ENCODE assay signal across 28 mouse cellular contexts in genomic region chr12:84109924-84110323, GRCm38 (mm10). TPM values are rescaled to one million over a fixed set of nuclear protein-coding genes. Genes with fewer than 3 reads are reported as not detected.
"Had no signal": no experiment of that assay in that cellular context is flagged by ENCODE, and none has a peak within 500 bp of the region (broad histone marks: within the 10 kb centered on the region; RNA-seq: fewer than 3 reads in every experiment).

No protein-coding gene starts in this region.

- H3K4me3 ChIP-seq: intestine, embryonic 15.5 days; kidney, embryonic 15.5 days; limb, embryonic 10.5 days; limb, embryonic 13.5 days; liver, embryonic 12.5 days; liver, embryonic 15.5 days; lung, embryonic 15.5 days; midbrain, embryonic 12.5 days; midbrain, embryonic 15.5 days; neural tube, embryonic 12.5 days; neural tube, embryonic 15.5 days had no signal

- H3K9ac ChIP-seq: intestine, embryonic 15.5 days; kidney, embryonic 15.5 days; limb, embryonic 13.5 days; liver, embryonic 12.5 days; liver, embryonic 15.5 days; lung, embryonic 15.5 days; midbrain, embryonic 12.5 days; midbrain, embryonic 15.5 days; neural tube, embryonic 12.5 days; neural tube, embryonic 15.5 days had no signal

- H3K27ac ChIP-seq: intestine, embryonic 15.5 days; kidney, embryonic 15.5 days; limb, embryonic 10.5 days; limb, embryonic 13.5 days; liver, embryonic 12.5 days; liver, embryonic 15.5 days; lung, embryonic 15.5 days; macrophage; midbrain, embryonic 12.5 days; midbrain, embryonic 15.5 days; neural tube, embryonic 12.5 days; neural tube, embryonic 15.5 days; stomach, postnatal 0 days had no signal

- ATAC-seq: intestine, embryonic 15.5 days; liver, embryonic 12.5 days; midbrain, embryonic 15.5 days had no signal

- H3K36me3 ChIP-seq: intestine, embryonic 15.5 days; kidney, embryonic 15.5 days; limb, embryonic 10.5 days; limb, embryonic 13.5 days; liver, embryonic 12.5 days; liver, embryonic 15.5 days; lung, embryonic 15.5 days; midbrain, embryonic 12.5 days; midbrain, embryonic 15.5 days; neural tube, embryonic 12.5 days; neural tube, embryonic 15.5 days had no signal

- H3K4me2 ChIP-seq: intestine, embryonic 15.5 days; kidney, embryonic 15.5 days; limb, embryonic 13.5 days; liver, embryonic 12.5 days; liver, embryonic 15.5 days; lung, embryonic 15.5 days; midbrain, embryonic 12.5 days; midbrain, embryonic 15.5 days; neural tube, embryonic 12.5 days; neural tube, embryonic 15.5 days had no signal

- H3K27me3 ChIP-seq: intestine, embryonic 15.5 days; kidney, embryonic 15.5 days; limb, embryonic 13.5 days; liver, embryonic 12.5 days; liver, embryonic 15.5 days; lung, embryonic 15.5 days; midbrain, embryonic 12.5 days; midbrain, embryonic 15.5 days; neural tube, embryonic 12.5 days; neural tube, embryonic 15.5 days had no signal

- DNase-seq: kidney, adult 2 months; kidney, postnatal 14 days; kidney, postnatal 4 days; layer of hippocampus, adult 9-11 months; layer of hippocampus, postnatal 36 days; liver; lung, adult 18-20 months; lung, postnatal 14 days; right cerebral cortex, adult 18-20 months; right cerebral cortex, postnatal 14 days; right cerebral cortex, postnatal 4 days; thymus, adult 2 months; thymus, postnatal 25 days had no signal

- H3K9me3 ChIP-seq: intestine, embryonic 15.5 days; kidney, embryonic 15.5 days; limb, embryonic 10.5 days; limb, embryonic 13.5 days; liver, embryonic 12.5 days; liver, embryonic 15.5 days; lung, embryonic 15.5 days; midbrain, embryonic 12.5 days; midbrain, embryonic 15.5 days; neural tube, embryonic 12.5 days; neural tube, embryonic 15.5 days had no signal

RNA-seq across cellular contexts. Expression of gene Pnma1, which starts 38.4 kb away (rescaled TPM):
- polyA plus RNA-seq: kidney, adult 2 months had no signal

RNA-seq across cellular contexts. Expression of gene Acot5, which starts 40.8 kb away (rescaled TPM):
- total RNA-seq: megakaryocyte, adult 5-6 weeks had no signal
- polyA plus RNA-seq: intestine, embryonic 15.5 days; kidney, embryonic 15.5 days; limb, embryonic 10.5 days; limb, embryonic 13.5 days; liver, embryonic 12.5 days; lung, embryonic 15.5 days; macrophage; midbrain, embryonic 12.5 days; stomach, embryonic 14.5 days had no signal

RNA-seq across cellular contexts. Expression of gene Acot3, which starts 58.0 kb away (rescaled TPM):
- total RNA-seq: megakaryocyte, adult 5-6 weeks had no signal
- polyA plus RNA-seq: macrophage; thymus, adult 2 months had no signal
